16 mouse cellular contexts compared by ENCODE assay signal in genomic region chr4:152263089-152263488, GRCm38 (mm10). TPM values are rescaled to one million over a fixed set of nuclear protein-coding genes. Genes with fewer than 3 reads are reported as not detected.
DNase-seq lines count a peak whose midpoint lies in the region; ATAC-seq lines count a peak whose summit lies in the region.
"Had no signal": no experiment of that assay in that cellular context is flagged by ENCODE, and none has a peak within 500 bp of the region (broad histone marks: within the 10 kb centered on the region; RNA-seq: fewer than 3 reads in every experiment).

No protein-coding gene starts in this region.

- no peak for DNase-seq in heart, adult 9 months (ENCODE audit: low spot score in 2 of 2)
- DNase-seq in midbrain, embryonic 10.5 days (ENCODE audit: low spot score) = no peak
- no peak for DNase-seq in midbrain, embryonic 11.5 days (ENCODE audit: low spot score, missing footprints)
- DNase-seq in adrenal gland, postnatal 4 days (ENCODE audit: low spot score in 2 of 2) = no peak
- DNase-seq in gastrocnemius, postnatal 14 days = no peak
- DNase-seq: adrenal gland, adult 8-10 months; layer of hippocampus, postnatal 36 days; lung, postnatal 4 days; right cerebral cortex, postnatal 14 days had no signal

- peak overlapping the region; percentile 88 for H3K27ac ChIP-seq in heart, embryonic 12.5 days (ENCODE audit: poor library complexity, severe bottlenecking)
- H3K27ac ChIP-seq in midbrain, embryonic 10.5 days (replicated peaks) = peak overlapping the region; percentile 17; the same call in 1 of the 2 replicates
- H3K27ac ChIP-seq in midbrain, embryonic 11.5 days (ENCODE audit: low read depth, low read length) = no peak overlapping the region
- H3K27ac ChIP-seq in liver, embryonic 12.5 days = peak overlapping the region; percentile 83
- H3K27ac ChIP-seq: limb, embryonic 12.5 days had no signal

- H3K27me3 ChIP-seq in heart, embryonic 12.5 days (replicated peaks) = no peaks in the 10 kb centered on the region
- H3K27me3 ChIP-seq in midbrain, embryonic 10.5 days (ENCODE audit: low read depth, poor library complexity, severe bottlenecking) = no peaks in the 10 kb centered on the region
- no peaks in the 10 kb centered on the region for H3K27me3 ChIP-seq in midbrain, embryonic 11.5 days (ENCODE audit: control insufficient read depth, insufficient read depth, low read length)
- no peaks in the 10 kb centered on the region for H3K27me3 ChIP-seq in liver, embryonic 12.5 days (replicated peaks)

- H3K4me2 ChIP-seq in heart, embryonic 12.5 days = no peak overlapping the region
- H3K4me2 ChIP-seq in midbrain, embryonic 11.5 days = no peak overlapping the region
- peak overlapping the region; percentile 59 for H3K4me2 ChIP-seq in liver, embryonic 12.5 days
- H3K4me2 ChIP-seq: limb, embryonic 12.5 days had no signal

- H3K4me3 ChIP-seq in heart, embryonic 12.5 days = no peak overlapping the region
- no peak overlapping the region for H3K4me3 ChIP-seq in midbrain, embryonic 10.5 days
- no peak overlapping the region for H3K4me3 ChIP-seq in midbrain, embryonic 11.5 days (ENCODE audit: low read depth, low read length)
- 0 out of 2 replicates have a peak overlapping the region, but pooled peaks have one; percentile 5 for H3K4me3 ChIP-seq in liver, embryonic 12.5 days
- H3K4me3 ChIP-seq: limb, embryonic 12.5 days had no signal

- peaks cover 20% of the 10 kb centered on the region for H3K36me3 ChIP-seq in heart, embryonic 12.5 days
- H3K36me3 ChIP-seq in midbrain, embryonic 10.5 days = peaks cover 30% of the 10 kb centered on the region
- H3K36me3 ChIP-seq in midbrain, embryonic 11.5 days (ENCODE audit: control insufficient read depth, insufficient read depth, low read length) = no peaks in the 10 kb centered on the region; the same call in 1 of the 2 replicates
- peaks cover 7% of the 10 kb centered on the region; the same call in 1 of the 2 replicates for H3K36me3 ChIP-seq in liver, embryonic 12.5 days
- H3K36me3 ChIP-seq: limb, embryonic 12.5 days had no signal

- intact Hi-C loops in gastrocnemius, postnatal 14 days (cut with DNase I; ENCODE audit: low total_unique reads) = no loop called here

- peaks cover 75% of the 10 kb centered on the region for H3K4me1 ChIP-seq in heart, embryonic 12.5 days (replicated peaks)
- peaks cover 49% of the 10 kb centered on the region for H3K4me1 ChIP-seq in midbrain, embryonic 10.5 days
- peaks cover 5% of the 10 kb centered on the region for H3K4me1 ChIP-seq in midbrain, embryonic 11.5 days (ENCODE audit: control insufficient read depth, insufficient read depth, low read length)
- H3K4me1 ChIP-seq in liver, embryonic 12.5 days = peaks cover 40% of the 10 kb centered on the region

- WGBS in heart, embryonic 12.5 days = 40% methylated on average over 9 of the region's 9 CpGs
- 67% methylated on average over 9 of the region's 9 CpGs for WGBS in midbrain, embryonic 10.5 days
- 63% methylated on average over 9 of the region's 9 CpGs for WGBS in midbrain, embryonic 11.5 days
- WGBS in liver, embryonic 12.5 days (ENCODE audit: insufficient replicate concordance) = 46% methylated on average over 9 of the region's 9 CpGs

- H3K9me3 ChIP-seq in heart, embryonic 12.5 days (replicated peaks) = no peaks in the 10 kb centered on the region
- no peaks in the 10 kb centered on the region for H3K9me3 ChIP-seq in midbrain, embryonic 10.5 days (replicated peaks)
- H3K9me3 ChIP-seq in midbrain, embryonic 11.5 days (ENCODE audit: control insufficient read depth, low read length) = no peaks in the 10 kb centered on the region
- no peaks in the 10 kb centered on the region for H3K9me3 ChIP-seq in liver, embryonic 12.5 days (replicated peaks)
- H3K9me3 ChIP-seq: limb, embryonic 12.5 days had no signal

- no peak overlapping the region for H3K9ac ChIP-seq in heart, embryonic 12.5 days
- H3K9ac ChIP-seq in midbrain, embryonic 11.5 days (ENCODE audit: low read length) = no peak overlapping the region
- H3K9ac ChIP-seq in liver, embryonic 12.5 days = peak overlapping the region; percentile 51
- H3K9ac ChIP-seq: limb, embryonic 12.5 days had no signal

- no peak for ATAC-seq in heart, embryonic 12.5 days (ENCODE audit: insufficient number of reproducible peaks, low FRiP score)
- ATAC-seq in midbrain, embryonic 11.5 days (ENCODE audit: low FRiP score) = no peak
- peak; percentile 64 for ATAC-seq in liver, embryonic 12.5 days

RNA-seq across cellular contexts. Expression of gene Gpr153, which starts 10.9 kb away (rescaled TPM):
- 11.9 and 14.0 TPM in 2 replicates for polyA plus RNA-seq in heart, embryonic 12.5 days (2016; fragmentation: Nextera tagmentation; extraction: Ambion mirVana)
- 7.0 and 7.7 TPM in 2 replicates for polyA plus RNA-seq in midbrain, embryonic 10.5 days (2016; fragmentation: Nextera tagmentation; extraction: Ambion mirVana)
- 7.4 and 9.5 TPM in 2 replicates for polyA plus RNA-seq in midbrain, embryonic 11.5 days (2014; fragmentation: Nextera tagmentation; extraction: Ambion mirVana)
- 2.1 and 2.4 TPM in 2 replicates for polyA plus RNA-seq in liver, embryonic 12.5 days (2016; fragmentation: Nextera tagmentation; extraction: Ambion mirVana)
- total RNA-seq in adrenal gland, postnatal 4 days (2021) = 10 to 100 TPM; 13.9 to 15.5 TPM
- 10 to 100 TPM; 18.0 to 21.0 TPM for total RNA-seq in gastrocnemius, postnatal 14 days (2021)
- total RNA-seq: hematopoietic stem cell, adult 5-6 weeks had no signal
- polyA plus RNA-seq: erythroblast, embryonic 14.5 days had no signal

RNA-seq across cellular contexts. Expression of gene Hes3, which starts 28.4 kb away (rescaled TPM):
- not detected in 2 replicates for polyA plus RNA-seq in heart, embryonic 12.5 days (2016; fragmentation: Nextera tagmentation; extraction: Ambion mirVana)
- polyA plus RNA-seq in midbrain, embryonic 10.5 days (2016; fragmentation: Nextera tagmentation; extraction: Ambion mirVana) = 26.3 and 30.9 TPM in 2 replicates
- 8.6 and 12.6 TPM in 2 replicates for polyA plus RNA-seq in midbrain, embryonic 11.5 days (2014; fragmentation: Nextera tagmentation; extraction: Ambion mirVana)
- polyA plus RNA-seq in liver, embryonic 12.5 days (2016; fragmentation: Nextera tagmentation; extraction: Ambion mirVana) = not detected in 2 replicates
- total RNA-seq in adrenal gland, postnatal 4 days (2021) = not detected
- not detected for total RNA-seq in gastrocnemius, postnatal 14 days (2021)
- total RNA-seq: adrenal gland, adult 8-10 months; hematopoietic stem cell, adult 5-6 weeks; layer of hippocampus, postnatal 36 days; midbrain, postnatal 0 days had no signal
- polyA plus RNA-seq: erythroblast, embryonic 14.5 days; intestine, embryonic 16.5 days; limb, embryonic 12.5 days had no signal

RNA-seq across cellular contexts. Expression of gene Icmt, which starts 33.9 kb away (rescaled TPM):
- 24.0 and 25.4 TPM in 2 replicates for polyA plus RNA-seq in heart, embryonic 12.5 days (2016; fragmentation: Nextera tagmentation; extraction: Ambion mirVana)
- polyA plus RNA-seq in midbrain, embryonic 10.5 days (2016; fragmentation: Nextera tagmentation; extraction: Ambion mirVana) = 26.8 and 27.6 TPM in 2 replicates
- polyA plus RNA-seq in midbrain, embryonic 11.5 days (2014; fragmentation: Nextera tagmentation; extraction: Ambion mirVana) = 18.1 and 19.8 TPM in 2 replicates
- polyA plus RNA-seq in liver, embryonic 12.5 days (2016; fragmentation: Nextera tagmentation; extraction: Ambion mirVana) = 11.8 and 14.4 TPM in 2 replicates
- 10 to 100 TPM; 35.4 to 35.5 TPM for total RNA-seq in adrenal gland, postnatal 4 days (2021)
- 10 to 100 TPM; 16.0 to 19.0 TPM for total RNA-seq in gastrocnemius, postnatal 14 days (2021)

RNA-seq across cellular contexts. Expression of gene Rnf207, which starts 55.7 kb away (rescaled TPM):
- 56.5 and 62.1 TPM in 2 replicates for polyA plus RNA-seq in heart, embryonic 12.5 days (2016; fragmentation: Nextera tagmentation; extraction: Ambion mirVana)
- 1.5 and 2.4 TPM in 2 replicates for polyA plus RNA-seq in midbrain, embryonic 10.5 days (2016; fragmentation: Nextera tagmentation; extraction: Ambion mirVana)
- 1.1 and 1.7 TPM in 2 replicates for polyA plus RNA-seq in midbrain, embryonic 11.5 days (2014; fragmentation: Nextera tagmentation; extraction: Ambion mirVana)
- 0.26 and 0.42 TPM in 2 replicates for polyA plus RNA-seq in liver, embryonic 12.5 days (2016; fragmentation: Nextera tagmentation; extraction: Ambion mirVana)
- total RNA-seq in adrenal gland, postnatal 4 days (2021) = 1 to 10 TPM; 1.2 to 1.3 TPM
- not detected for total RNA-seq in gastrocnemius, postnatal 14 days (2021)
